Mouse (Mus musculus) embryonic facial prominence, embryonic 10.5 days (tissue): ENCODE results near the gene Eapp. TPM values are rescaled to one million over a fixed set of nuclear protein-coding genes. Genes with fewer than 3 reads are reported as not detected.

Experiments
- DNase-seq: peaks from one replicate; pipeline ENCODE4 v3.0.0-alpha.2; 2017; ENCODE audit warnings: low spot score
- H3K27ac ChIP-seq: fragments of 300-500 bp; sonication (generic); replicated peaks from 2 replicates; pipeline ENCODE4 v1.5.1; 2016; ENCODE audit warnings: mild to moderate bottlenecking
- H3K27me3 ChIP-seq: fragments of 300-500 bp; sonication (generic); replicated peaks from 2 replicates; pipeline ENCODE4 v1.6.1; 2016; ENCODE audit warnings: low read depth, mild to moderate bottlenecking; ENCODE audit not compliant: poor library complexity, severe bottlenecking
- H3K36me3 ChIP-seq: fragments of 300-500 bp; sonication (generic); replicated peaks from 2 replicates; pipeline ENCODE4 v1.6.1; 2016; ENCODE audit warnings: mild to moderate bottlenecking, moderate library complexity
- H3K4me1 ChIP-seq: fragments of 300-500 bp; sonication (generic); 2 replicates; pipeline ENCODE4 v1.6.1; 2016
- H3K4me3 ChIP-seq: fragments of 300-500 bp; sonication (generic); 2 replicates; pipeline ENCODE4 v1.5.1; 2016; ENCODE audit warnings: mild to moderate bottlenecking, moderate library complexity
- H3K9me3 ChIP-seq: fragments of 300-500 bp; sonication (generic); 2 replicates; pipeline ENCODE4 v1.6.1; 2016; ENCODE audit warnings: mild to moderate bottlenecking
- WGBS: fragments of 180-500 bp; shearing (Covaris S2); methylation state at CpG from one replicate; pipeline ENCODE4 v1.1.7; 2016; 5-methylcytosine and 5-hydroxymethylcytosine counted together
- polyA plus RNA-seq: library from polyadenylated mRNA; unstranded; fragments of >200 nt; fragmentation: Nextera tagmentation; extraction: Ambion mirVana; gene quantifications from 2 replicates; pipeline ENCODE4 v1.2.1, GENCODE M21; 2016

Gene Eapp
- polyA plus RNA-seq, 1 experiment from 2014 or later = 64.4 TPM

GRCm38 (mm10) chr12:54659901-54660300 is 35.8 kb downstream of the Eapp start:
- H3K27ac ChIP-seq = no peak overlapping the region
- DNase-seq = no peak
- 84% methylated on average over 3 of the region's 3 CpGs for WGBS
- no peaks in the 10 kb centered on the region for H3K36me3 ChIP-seq
- no peaks in the 10 kb centered on the region for H3K9me3 ChIP-seq
- no peak overlapping the region for H3K4me3 ChIP-seq
- H3K27me3 ChIP-seq = no peaks in the 10 kb centered on the region
- H3K4me1 ChIP-seq = peaks cover 13% of the 10 kb centered on the region

- H3K9me3 ChIP-seq = no peaks in the 10 kb centered on the region
- no peak overlapping the region for H3K27ac ChIP-seq
- DNase-seq = no peak
- H3K4me3 ChIP-seq = no peak overlapping the region
- H3K4me1 ChIP-seq = peaks cover 24% of the 10 kb centered on the region
- 0 out of 2 replicates have a peak, but pooled peaks cover 3% of the 10 kb centered on the region for H3K36me3 ChIP-seq
- H3K27me3 ChIP-seq = no peaks in the 10 kb centered on the region
- 77% methylated on average over 7 of the region's 7 CpGs for WGBS
Observed at GRCm38 (mm10) chr12:54658425-54659092, 37.1 kb downstream of the Eapp start.

GRCm38 (mm10) chr12:54657951-54658350 is 37.7 kb downstream of the Eapp start:
- WGBS = 90% methylated on average over 5 of the region's 5 CpGs
- H3K27ac ChIP-seq = no peak overlapping the region
- H3K4me1 ChIP-seq = peaks cover 24% of the 10 kb centered on the region
- no peaks in the 10 kb centered on the region for H3K9me3 ChIP-seq
- H3K4me3 ChIP-seq = no peak overlapping the region
- H3K36me3 ChIP-seq = 0 out of 2 replicates have a peak, but pooled peaks cover 3% of the 10 kb centered on the region
- H3K27me3 ChIP-seq = no peaks in the 10 kb centered on the region
- no peak for DNase-seq

- H3K4me3 ChIP-seq = peak overlapping the region; percentile 74
- no peak for DNase-seq
- WGBS = 68% methylated on average over 2 of the region's 2 CpGs
Observed at GRCm38 (mm10) chr12:54657226-54657625, 38.5 kb downstream of the Eapp start.

GRCm38 (mm10) chr12:54656396-54657171 is 39.1 kb downstream of the Eapp start, which contains the start of gene Sptssa:
Gene Sptssa, minus strand, starts transcription at chr12:54656573.
- peak within 1 kb of the TSS; percentile 95 for H3K27ac ChIP-seq
- WGBS = 9% methylated on average over 53 of the region's 53 CpGs
- H3K27me3 ChIP-seq = no peaks in the 10 kb centered on the region
- peak within 1 kb of the TSS; percentile 74 for H3K4me3 ChIP-seq
- 0 out of 2 replicates have a peak, but pooled peaks cover 3% of the 10 kb centered on the region for H3K36me3 ChIP-seq
- peaks cover 33% of the 10 kb centered on the region for H3K4me1 ChIP-seq
- peak; percentile 99 for DNase-seq
- no peaks in the 10 kb centered on the region for H3K9me3 ChIP-seq

More at GRCm38 (mm10) chr12:54657226-54657625, 38.5 kb downstream of the Eapp start:
- Histone ChIP-seq H3K4me1 (peaks cover 28% of the 10 kb centered on the region), H3K36me3 (0 out of 2 replicates have a peak, but pooled peaks cover 3% of the 10 kb centered on the region), H3K9me3 (no peaks in the 10 kb centered on the region), H3K27ac (no peak overlapping the region), H3K27me3 (no peaks in the 10 kb centered on the region)

- under 1% methylated on average over 22 of the region's 22 CpGs for WGBS
- peak overlapping the region; percentile 95 for H3K27ac ChIP-seq
- H3K4me3 ChIP-seq = peak overlapping the region; percentile 74
- 0 out of 2 replicates have a peak, but pooled peaks cover 6% of the 10 kb centered on the region for H3K36me3 ChIP-seq
- peaks cover 33% of the 10 kb centered on the region for H3K4me1 ChIP-seq
- no peaks in the 10 kb centered on the region for H3K9me3 ChIP-seq
- no peaks in the 10 kb centered on the region for H3K27me3 ChIP-seq
- DNase-seq = no peak
Observed at GRCm38 (mm10) chr12:54656039-54656395, 39.7 kb downstream of the Eapp start.

GRCm38 (mm10) chr12:54655292-54656038 is 40.2 kb downstream of the Eapp start:
- H3K36me3 ChIP-seq = peaks cover 8% of the 10 kb centered on the region
- H3K4me3 ChIP-seq = peak overlapping the region; percentile 74
- H3K27ac ChIP-seq = peak overlapping the region; percentile 95
- DNase-seq = no peak
- 38% methylated on average over 16 of the region's 16 CpGs for WGBS
- H3K4me1 ChIP-seq = peaks cover 33% of the 10 kb centered on the region
- H3K9me3 ChIP-seq = no peaks in the 10 kb centered on the region
- H3K27me3 ChIP-seq = no peaks in the 10 kb centered on the region

- Histone ChIP-seq H3K4me3 (peak overlapping the region; percentile 74), H3K27me3 (no peaks in the 10 kb centered on the region), H3K36me3 (peaks cover 16% of the 10 kb centered on the region), H3K4me1 (peaks cover 33% of the 10 kb centered on the region), H3K27ac (no peak overlapping the region; the same call in 1 of the 2 replicates), H3K9me3 (no peaks in the 10 kb centered on the region)
- DNase-seq = no peak
- WGBS = 89% methylated on average over 1 of the region's 1 CpGs
Observed at GRCm38 (mm10) chr12:54654741-54655140, 41.0 kb downstream of the Eapp start.

GRCm38 (mm10) chr12:54654141-54654540 is 41.6 kb downstream of the Eapp start:
- H3K4me1 ChIP-seq = peaks cover 33% of the 10 kb centered on the region
- H3K36me3 ChIP-seq = peaks cover 17% of the 10 kb centered on the region
- DNase-seq = no peak
- WGBS = 86% methylated on average over 4 of the region's 4 CpGs
- H3K27me3 ChIP-seq = no peaks in the 10 kb centered on the region
- H3K9me3 ChIP-seq = no peaks in the 10 kb centered on the region
- H3K27ac ChIP-seq = no peak overlapping the region
- peak overlapping the region; percentile 74; the same call in 1 of the 2 replicates for H3K4me3 ChIP-seq

GRCm38 (mm10) chr12:54652346-54652745 is 43.4 kb downstream of the Eapp start:
- Histone ChIP-seq H3K27ac (no peak overlapping the region), H3K4me1 (peaks cover 33% of the 10 kb centered on the region), H3K27me3 (no peaks in the 10 kb centered on the region), H3K9me3 (no peaks in the 10 kb centered on the region), H3K4me3 (no peak overlapping the region), H3K36me3 (peaks cover 35% of the 10 kb centered on the region)
- DNase-seq = no peak
- 93% methylated on average over 12 of the region's 12 CpGs for WGBS

- 77% methylated on average over 8 of the region's 8 CpGs for WGBS
- Histone ChIP-seq H3K27me3 (no peaks in the 10 kb centered on the region), H3K27ac (no peak overlapping the region), H3K4me3 (no peak overlapping the region), H3K9me3 (no peaks in the 10 kb centered on the region), H3K36me3 (peaks cover 38% of the 10 kb centered on the region), H3K4me1 (peaks cover 30% of the 10 kb centered on the region)
- DNase-seq = no peak
Observed at GRCm38 (mm10) chr12:54651820-54652219, 43.9 kb downstream of the Eapp start.

GRCm38 (mm10) chr12:54651158-54651557 is 44.5 kb downstream of the Eapp start:
- Histone ChIP-seq H3K27me3 (no peaks in the 10 kb centered on the region), H3K36me3 (peaks cover 45% of the 10 kb centered on the region), H3K4me3 (no peak overlapping the region), H3K9me3 (no peaks in the 10 kb centered on the region), H3K4me1 (peaks cover 27% of the 10 kb centered on the region), H3K27ac (no peak overlapping the region)
- no peak for DNase-seq
- 79% methylated on average over 1 of the region's 1 CpGs for WGBS
